In the genomic region with DNA sequence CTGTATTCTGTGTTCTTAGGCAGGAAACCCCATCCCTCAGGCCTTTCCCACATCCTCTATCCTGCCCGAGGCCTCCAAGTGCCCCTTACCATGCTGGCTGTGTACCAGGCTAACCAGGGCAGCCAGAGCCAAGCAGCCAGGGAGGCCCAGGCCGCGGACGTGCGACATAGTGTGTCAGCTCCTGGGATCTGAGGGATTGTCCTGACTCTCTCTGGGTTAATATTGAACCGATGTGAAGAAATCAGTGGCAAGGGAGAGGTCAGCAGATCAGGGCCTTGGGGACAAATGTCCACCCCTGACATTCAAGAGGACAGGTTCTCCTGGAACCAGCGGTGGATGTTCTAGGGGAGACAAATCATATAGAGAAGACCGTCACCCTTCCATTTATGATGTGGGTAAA, we compare ENCODE assay signal across 21 mouse cellular contexts. TPM values are rescaled to one million over a fixed set of nuclear protein-coding genes. Genes with fewer than 3 reads are reported as not detected.
DNase-seq lines count a peak whose midpoint lies in the region; ATAC-seq and TF ChIP-seq lines count a peak whose summit lies in the region.
"Had no signal": no experiment of that assay in that cellular context is flagged by ENCODE, and none has a peak within 500 bp of the region (broad histone marks: within the 10 kb centered on the region; RNA-seq: fewer than 3 reads in every experiment).

A gene (minus strand): TSS at position 186 of the 400 bp plus-strand sequence.

- ATAC-seq in liver, embryonic 16.5 days (ENCODE audit: low read depth) = peak; percentile 70
- no peak for ATAC-seq in hindbrain, embryonic 16.5 days
- ATAC-seq: forebrain, embryonic 13.5 days; midbrain, embryonic 16.5 days had no signal

- peaks cover 21% of the 10 kb centered on the region for H3K4me1 ChIP-seq in cerebellum, adult 2 months (ENCODE audit: control insufficient read depth, insufficient read depth, low read length)
- H3K4me1 ChIP-seq in liver, embryonic 16.5 days (ENCODE audit: control insufficient read depth, low read depth, low read length) = peaks cover 23% of the 10 kb centered on the region
- no peaks in the 10 kb centered on the region for H3K4me1 ChIP-seq in hindbrain, embryonic 16.5 days (ENCODE audit: control insufficient read depth, insufficient read depth, low read depth, low read length)
- H3K4me1 ChIP-seq: embryonic facial prominence, embryonic 12.5 days; forebrain, embryonic 13.5 days; lung, embryonic 15.5 days had no signal

- H3K4me2 ChIP-seq in liver, embryonic 16.5 days (ENCODE audit: low read depth, low read length) = peak within 1 kb of the TSS; percentile 56
- no peak within 1 kb of the TSS for H3K4me2 ChIP-seq in hindbrain, embryonic 16.5 days (ENCODE audit: low read length)
- H3K4me2 ChIP-seq: embryonic facial prominence, embryonic 12.5 days; forebrain, embryonic 13.5 days; hindbrain, embryonic 14.5 days; lung, embryonic 15.5 days had no signal

- H3K4me3 ChIP-seq in cerebellum, adult 2 months (replicated peaks; ENCODE audit: insufficient read depth, low read depth, low read length) = no peak within 1 kb of the TSS
- H3K4me3 ChIP-seq in liver, embryonic 16.5 days (ENCODE audit: low read depth, low read length) = peak within 1 kb of the TSS; percentile 49
- no peak within 1 kb of the TSS for H3K4me3 ChIP-seq in hindbrain, embryonic 16.5 days (ENCODE audit: low read length)
- H3K4me3 ChIP-seq: embryonic facial prominence, embryonic 12.5 days; forebrain, embryonic 13.5 days; heart, adult 2 months; lung, embryonic 15.5 days had no signal

- TF ChIP-seq POLR2A in cerebellum, adult 2 months (IDR thresholded peaks at IDR 0.05; ENCODE audit: borderline replicate concordance, insufficient read depth, low read length) = no peak

- DNase-seq in cerebellum, adult 2 months = no peak
- no peak for DNase-seq in cerebellum, postnatal 25 days
- DNase-seq in thymus, postnatal 4 days = peak; percentile 26
- DNase-seq in thymus, postnatal 36 days = no peak
- no peak for DNase-seq in embryo, embryonic 10.5 days (ENCODE audit: low spot score)
- DNase-seq in embryo, embryonic 9.5 days (ENCODE audit: extremely low spot score) = no peak
- DNase-seq: adrenal gland, adult 2 months; cerebellum, postnatal 36 days; heart, adult 2 months; heart, postnatal 10 days; kidney, adult 2 months; kidney, postnatal 36 days; left cerebral cortex, postnatal 4 days; thymus, postnatal 25 days had no signal

- H3K9me3 ChIP-seq in liver, embryonic 16.5 days (replicated peaks; ENCODE audit: control insufficient read depth, low read length) = no peaks in the 10 kb centered on the region
- no peaks in the 10 kb centered on the region for H3K9me3 ChIP-seq in hindbrain, embryonic 16.5 days (ENCODE audit: control insufficient read depth, low read length)
- H3K9me3 ChIP-seq: embryonic facial prominence, embryonic 12.5 days; forebrain, embryonic 13.5 days; lung, embryonic 15.5 days had no signal

- no peaks in the 10 kb centered on the region for H3K36me3 ChIP-seq in liver, embryonic 16.5 days (ENCODE audit: control insufficient read depth, insufficient read depth)
- H3K36me3 ChIP-seq in hindbrain, embryonic 16.5 days (ENCODE audit: control insufficient read depth, insufficient read depth, low read length) = no peaks in the 10 kb centered on the region
- H3K36me3 ChIP-seq: embryonic facial prominence, embryonic 12.5 days; lung, embryonic 15.5 days had no signal

- peak within 1 kb of the TSS; percentile 29 for H3K27ac ChIP-seq in cerebellum, adult 2 months (ENCODE audit: insufficient read depth, low read length)
- H3K27ac ChIP-seq in liver, embryonic 16.5 days (ENCODE audit: low read length) = peak within 1 kb of the TSS; percentile 73
- no peak within 1 kb of the TSS for H3K27ac ChIP-seq in hindbrain, embryonic 16.5 days (ENCODE audit: low read depth, low read length)
- H3K27ac ChIP-seq: embryonic facial prominence, embryonic 12.5 days; forebrain, embryonic 13.5 days; heart, adult 2 months; hindbrain, embryonic 14.5 days; lung, embryonic 15.5 days had no signal

- peak within 1 kb of the TSS; percentile 59 for H3K9ac ChIP-seq in liver, embryonic 16.5 days (ENCODE audit: low read depth, low read length)
- H3K9ac ChIP-seq in hindbrain, embryonic 16.5 days (ENCODE audit: low read depth, low read length) = no peak within 1 kb of the TSS; the same call in 1 of the 2 replicates
- H3K9ac ChIP-seq: embryonic facial prominence, embryonic 12.5 days; forebrain, embryonic 13.5 days; hindbrain, embryonic 14.5 days; lung, embryonic 15.5 days had no signal

- WGBS in cerebellum, adult 2 months = 88% methylated on average over 8 of the region's 8 CpGs
- WGBS in liver, embryonic 16.5 days (ENCODE audit: insufficient replicate concordance) = 64% methylated on average over 8 of the region's 8 CpGs
- 91% methylated on average over 8 of the region's 8 CpGs for WGBS in hindbrain, embryonic 16.5 days

- no peaks in the 10 kb centered on the region for H3K27me3 ChIP-seq in cerebellum, adult 2 months (ENCODE audit: control insufficient read depth, insufficient read depth, low read length)
- no peaks in the 10 kb centered on the region for H3K27me3 ChIP-seq in liver, embryonic 16.5 days (ENCODE audit: control insufficient read depth, insufficient read depth, low read depth, low read length)
- no peaks in the 10 kb centered on the region for H3K27me3 ChIP-seq in hindbrain, embryonic 16.5 days (replicated peaks; ENCODE audit: control insufficient read depth, insufficient read depth, low read length)
- H3K27me3 ChIP-seq: embryonic facial prominence, embryonic 12.5 days; forebrain, embryonic 13.5 days; lung, embryonic 15.5 days had no signal

- no peak for TF ChIP-seq CTCF in cerebellum, adult 2 months (IDR thresholded peaks at IDR 0.05; ENCODE audit: borderline replicate concordance, insufficient read depth, low read depth, low read length)

RNA-seq across cellular contexts. Expression of the gene that starts here (rescaled TPM):
- polyA plus RNA-seq in cerebellum, adult 2 months (2012; rRNA removed) = 0.28 and 0.33 TPM in 2 replicates
- polyA plus RNA-seq in liver, embryonic 16.5 days (2015; fragmentation: Nextera tagmentation; extraction: Ambion mirVana) = 541 and 638 TPM in 2 replicates
- 0.08 and 0.32 TPM in 2 replicates for polyA plus RNA-seq in hindbrain, embryonic 16.5 days (2015; fragmentation: Nextera tagmentation; extraction: Ambion mirVana)
- polyA plus RNA-seq: heart, adult 2 months had no signal

Comparison
In these comparisons a context has a peak if more than half of its experiments do, and no peak if none do; other contexts are left out.
1. RNA of the gene that starts here (polyA plus RNA-seq): 541 to 638 TPM in liver, embryonic 16.5 days; 0.28 to 0.33 TPM in cerebellum, adult 2 months and 0.08 to 0.32 TPM in hindbrain, embryonic 16.5 days; every median in the first group is over 100 times any median in the second.